Mouse (Mus musculus) heart, postnatal 10 days (tissue): ENCODE measurements around the gene Chmp6. TPM values are rescaled to one million over a fixed set of nuclear protein-coding genes. Genes with fewer than 3 reads are reported as not detected.

Experiments
- DNase-seq, 2 experiments: peaks; one replicate each; pipeline ENCODE4 v3.0.0; 2021
- intact Hi-C: fragments of 180-260 bp; cut with DNase I; formaldehyde crosslinking; loops from one replicate; pipeline ENCODE4 v1.15.1; 2025
- total RNA-seq, 2 experiments: library from RNA; stranded (reverse); gene quantifications; 2 replicates each; pipeline ENCODE4 v1.2.3; 2021

The Chmp6 gene
- total RNA-seq, 2 experiments from 2014 or later, result 36.2 to 36.3 TPM

- no peak for DNase-seq
- intact Hi-C loops, result no loop called here
Measured at GRCm38 (mm10) chr11:119907006-119907650, 6.1 kb upstream of the Chmp6 start.

- intact Hi-C loops, result no loop called here
Measured at GRCm38 (mm10) chr11:119907711-119908110, 5.5 kb upstream of the Chmp6 start.

DNA sequence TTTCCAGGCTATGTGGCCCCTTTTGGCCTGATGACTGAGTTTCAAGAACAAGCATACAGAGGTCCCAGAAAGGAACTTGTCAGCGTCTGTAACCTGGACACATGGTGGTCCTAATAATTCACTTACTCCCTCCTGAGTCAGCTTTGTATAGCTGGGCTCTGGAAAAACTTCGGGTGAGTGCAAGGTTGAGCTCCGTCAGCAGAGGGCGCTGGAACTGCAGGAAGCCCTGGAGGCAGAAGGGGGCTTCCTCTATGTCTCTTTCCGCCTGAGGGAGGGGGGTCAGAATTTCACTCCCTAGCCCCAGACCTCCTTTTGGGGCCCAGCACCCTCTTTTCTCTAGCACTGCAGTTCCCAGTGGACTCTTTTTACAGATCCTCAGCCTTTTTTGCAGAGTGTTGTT lies 3.8 kb upstream of the Chmp6 start:
- DNase-seq, result peak; percentile 67 to 88

More at GRCm38 (mm10) chr11:119907711-119908110, 5.5 kb upstream of the Chmp6 start:
- no peak for DNase-seq

DNA sequence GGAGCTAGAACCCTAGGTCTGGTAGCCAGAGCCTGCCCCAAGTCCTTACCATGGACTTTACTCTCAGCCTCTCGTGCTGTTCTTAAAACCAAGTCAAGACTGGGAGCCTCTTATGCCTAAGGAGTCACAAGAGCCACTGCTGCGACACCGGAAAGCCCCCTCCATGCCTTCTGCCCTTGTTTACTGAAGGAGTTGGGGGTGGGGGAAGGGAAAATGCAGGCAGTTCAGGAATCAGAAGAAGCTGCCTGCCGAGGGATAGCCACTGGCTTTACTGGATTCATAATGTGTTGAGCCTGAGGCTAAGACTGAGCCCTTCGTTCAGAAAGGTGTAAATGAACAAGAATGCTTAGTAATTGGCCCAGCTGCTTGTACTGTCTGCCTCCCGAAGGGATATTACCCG lies 396 bp upstream of the Chmp6 start:
- intact Hi-C loops, result no loop called here
- DNase-seq, result no peak

More for the DNA sequence above, 3.8 kb upstream of the Chmp6 start:
- intact Hi-C loops, result loop anchor here (1.0 kb wide), 1 partner anchor 82 kb away; no protein-coding TSS in a partner anchor

DNA sequence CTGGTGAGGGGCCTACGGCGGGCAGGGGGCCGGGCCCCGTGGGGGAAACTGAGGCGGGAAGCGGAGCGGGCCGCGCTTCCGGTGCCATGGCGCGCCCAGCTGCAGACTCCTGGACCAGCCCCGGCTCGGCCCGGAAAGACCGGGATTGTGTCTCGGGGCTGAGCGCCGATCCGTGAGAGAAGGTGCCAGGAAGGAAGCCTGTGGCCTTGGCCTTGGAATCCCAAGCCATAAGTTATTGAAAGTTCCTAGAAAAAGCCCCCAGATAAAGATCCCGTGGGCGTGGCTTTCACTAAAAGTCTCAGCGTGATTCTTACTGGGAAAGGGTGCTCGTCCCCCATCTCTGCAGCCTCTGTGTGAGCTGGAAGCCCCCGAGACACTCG lies 684 bp downstream of the Chmp6 start:
- intact Hi-C loops, result no loop called here
- no peak for DNase-seq

GRCm38 (mm10) chr11:119914381-119914780 lies 1.1 kb downstream of the Chmp6 start:
- no peak for DNase-seq
- intact Hi-C loops, result no loop called here

DNA sequence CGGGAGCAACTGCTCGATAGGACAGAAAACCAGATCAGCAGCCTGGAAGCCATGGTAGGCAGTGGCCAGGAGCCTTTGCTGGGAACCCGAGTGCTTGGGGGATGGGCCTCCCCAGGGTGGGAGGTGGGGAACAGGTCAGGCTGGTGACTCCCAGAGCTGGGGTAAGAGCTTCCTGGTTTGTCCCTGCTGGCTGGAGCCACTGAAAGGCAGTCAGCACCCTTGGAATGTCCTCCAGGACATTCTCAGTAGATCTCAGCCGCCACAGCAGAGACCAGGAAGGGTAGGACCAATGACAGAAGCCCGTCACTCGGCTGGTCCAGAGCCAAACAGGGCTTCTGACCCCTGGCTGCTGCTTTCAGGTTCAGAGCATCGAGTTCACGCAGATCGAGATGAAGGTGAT lies 2.4 kb downstream of the Chmp6 start:
- intact Hi-C loops, result no loop called here
- DNase-seq, result no peak

- intact Hi-C loops, result no loop called here
- DNase-seq, result peak; percentile 72 to 78
Measured at GRCm38 (mm10) chr11:119916102-119916790, 3.0 kb downstream of the Chmp6 start.

DNA sequence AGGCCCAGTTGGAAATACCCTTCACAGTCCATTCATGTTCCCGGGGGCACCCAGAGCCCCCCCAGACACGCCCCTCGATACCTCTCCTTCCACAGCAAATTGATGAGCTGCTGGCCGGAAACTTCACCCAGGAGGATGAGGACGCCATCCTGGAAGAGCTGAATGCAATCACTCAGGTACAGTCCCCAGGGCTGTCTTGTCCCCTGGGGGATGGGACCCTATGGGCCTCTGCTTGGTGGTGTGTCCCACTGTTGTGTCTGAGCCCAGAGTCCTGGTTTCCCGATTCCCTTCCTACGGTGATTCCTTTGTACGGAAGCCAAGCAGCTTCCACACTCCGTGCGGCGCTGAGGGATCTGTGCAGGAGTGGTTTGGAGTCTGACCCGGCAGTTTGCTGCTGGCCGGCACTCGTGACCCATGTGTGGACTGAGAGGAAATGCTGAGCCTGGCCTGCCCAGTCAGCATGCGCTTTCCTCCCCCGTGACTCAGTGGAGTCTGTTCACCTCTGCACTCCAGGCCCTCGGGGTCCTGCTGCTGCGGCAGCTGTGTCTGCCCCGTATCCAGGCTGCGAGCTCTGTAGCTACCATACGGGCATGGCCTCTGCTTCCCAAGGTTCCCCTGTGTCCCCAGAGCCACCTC lies 3.7 kb downstream of the Chmp6 start:
- DNase-seq, result peak in 1 of 2 experiments; percentile 10
- intact Hi-C loops, result no loop called here

DNA sequence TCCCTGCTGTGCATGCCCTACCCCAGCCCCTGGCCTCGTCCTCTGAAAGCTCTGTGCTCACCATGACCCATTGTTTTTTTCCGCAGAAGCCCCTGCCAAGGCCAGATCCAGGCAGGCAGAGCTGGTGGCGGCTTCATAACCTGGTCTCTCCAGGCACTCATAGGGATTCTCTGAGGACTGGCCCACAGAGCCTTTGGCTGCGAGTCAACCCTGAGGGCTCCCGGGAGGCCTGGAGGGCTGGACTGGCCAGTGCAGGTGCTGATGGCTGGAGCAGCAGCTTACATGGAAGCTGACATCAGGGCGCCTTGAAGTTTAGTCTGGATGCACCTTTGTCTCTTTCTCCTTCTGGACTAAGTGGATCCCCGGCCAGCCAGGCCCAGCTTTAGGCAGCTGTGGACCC lies 5.3 kb downstream of the Chmp6 start:
- intact Hi-C loops, result no loop called here
- peak in 1 of 2 experiments; percentile 7 for DNase-seq

- DNase-seq, result peak in 1 of 2 experiments; percentile 3
- intact Hi-C loops, result no loop called here
Measured at GRCm38 (mm10) chr11:119919432-119919831, 6.2 kb downstream of the Chmp6 start.

DNA sequence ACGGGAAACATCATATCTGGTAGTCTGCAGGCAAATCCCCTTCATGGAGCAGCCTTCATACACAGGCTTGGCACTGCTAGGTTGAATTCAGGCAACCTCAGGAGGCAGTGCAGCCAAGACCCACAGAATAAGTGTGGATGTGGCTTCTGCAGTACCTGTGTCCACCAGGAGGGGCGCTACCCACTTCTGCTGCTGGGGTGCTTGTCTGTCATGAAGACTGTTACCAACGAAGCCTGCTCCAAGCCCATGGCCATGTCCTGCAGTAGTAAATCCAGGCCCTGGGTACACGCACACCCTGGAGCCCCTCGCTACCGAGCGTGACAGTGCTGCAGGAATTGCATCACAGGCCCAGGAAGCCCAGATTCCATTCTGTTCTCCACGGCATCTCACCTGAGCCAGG lies 6.7 kb downstream of the Chmp6 start:
- intact Hi-C loops, result no loop called here
- DNase-seq, result peak; percentile 53 to 89

DNA sequence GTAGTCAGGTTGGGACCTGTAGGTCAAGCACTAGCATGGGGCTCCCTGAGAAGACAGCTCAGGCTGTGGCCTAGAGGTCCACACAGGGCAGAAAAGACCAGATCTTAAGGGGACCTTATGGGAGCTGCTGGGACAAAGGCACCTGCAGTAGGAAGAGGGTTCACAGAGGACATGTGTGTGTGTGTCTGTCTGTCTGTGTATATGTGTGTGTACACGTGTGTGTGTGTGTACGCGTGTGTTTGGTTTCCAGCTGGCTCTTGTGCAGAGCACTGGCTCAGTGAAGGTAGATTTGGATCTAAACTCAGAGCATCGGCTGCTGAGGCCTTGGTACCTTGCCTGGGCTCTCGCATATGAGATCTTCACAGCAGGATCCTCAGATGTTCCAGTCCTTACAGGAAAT lies 7.4 kb downstream of the Chmp6 start:
- no peak for DNase-seq
- intact Hi-C loops, result no loop called here

GRCm38 (mm10) chr11:119925176-119925575 lies 11.9 kb downstream of the Chmp6 start:
- intact Hi-C loops, result no loop called here
- DNase-seq, result peak in 1 of 2 experiments; percentile 33

GRCm38 (mm10) chr11:119926762-119927161 lies 13.5 kb downstream of the Chmp6 start:
- no peak for DNase-seq
- intact Hi-C loops, result no loop called here

GRCm38 (mm10) chr11:119928023-119928681 lies 14.9 kb downstream of the Chmp6 start:
- peak; percentile 59 to 68 for DNase-seq
- intact Hi-C loops, result no loop called here

- no peak for DNase-seq
- intact Hi-C loops, result no loop called here
Measured at GRCm38 (mm10) chr11:119929603-119930265, 16.5 kb downstream of the Chmp6 start.

DNA sequence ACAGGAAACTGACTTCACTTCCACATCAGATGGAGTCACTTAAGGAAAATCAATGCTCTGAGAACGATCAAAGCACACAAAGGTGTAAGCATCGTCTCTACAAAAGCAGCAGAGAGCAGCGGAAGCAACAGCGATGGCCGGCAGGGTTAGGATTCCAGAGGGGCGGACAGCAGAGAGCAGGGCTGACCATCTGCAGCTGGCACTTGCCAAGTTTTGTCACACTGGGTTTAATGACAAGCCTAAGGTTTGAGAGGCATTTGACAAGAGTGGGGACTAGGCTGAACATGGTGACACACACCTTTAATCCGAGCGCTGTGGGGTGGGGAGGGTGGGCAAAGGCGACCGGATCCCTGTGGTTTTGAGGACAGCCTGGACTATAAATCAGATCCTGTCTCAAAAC lies 18.6 kb downstream of the Chmp6 start:
- DNase-seq, result no peak
- intact Hi-C loops, result no loop called here

DNA sequence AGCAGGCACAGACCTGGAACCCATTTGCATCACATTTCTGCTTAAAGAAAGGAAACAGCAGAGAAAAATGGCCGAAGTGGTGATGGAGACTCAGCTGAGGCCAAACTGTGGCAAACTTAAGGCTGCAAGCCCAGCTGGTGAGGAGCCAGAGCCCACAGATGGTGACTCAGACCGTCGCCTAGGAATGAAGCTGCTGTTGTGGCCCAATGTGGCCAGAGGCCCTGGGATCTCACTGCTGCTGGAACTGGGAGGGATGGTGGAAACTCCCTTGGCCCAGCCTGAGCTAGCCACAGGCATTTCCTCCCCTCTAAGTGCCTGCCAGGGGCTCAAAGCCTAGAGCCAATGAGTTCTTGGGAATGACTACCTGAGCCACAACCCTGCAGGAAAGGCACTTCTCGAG lies 19.9 kb downstream of the Chmp6 start:
- intact Hi-C loops, result no loop called here
- DNase-seq, result peak; percentile 41 to 55

- no peak for DNase-seq
- intact Hi-C loops, result loop anchor here (2.0 kb wide), 1 partner anchor 23 kb away; no protein-coding TSS in a partner anchor
Measured at GRCm38 (mm10) chr11:119933819-119934583, 20.8 kb downstream of the Chmp6 start.
